Mouse (Mus musculus) cerebellum, postnatal 25 days (tissue): ENCODE measurements around the gene Lpgat1.

Experiments
- DNase-seq, 2 experiments: peaks; one replicate each; pipeline ENCODE4 v3.0.0; 2021; ENCODE audit warnings: mixed read lengths in 2 of 2

Gene Lpgat1

DNA sequence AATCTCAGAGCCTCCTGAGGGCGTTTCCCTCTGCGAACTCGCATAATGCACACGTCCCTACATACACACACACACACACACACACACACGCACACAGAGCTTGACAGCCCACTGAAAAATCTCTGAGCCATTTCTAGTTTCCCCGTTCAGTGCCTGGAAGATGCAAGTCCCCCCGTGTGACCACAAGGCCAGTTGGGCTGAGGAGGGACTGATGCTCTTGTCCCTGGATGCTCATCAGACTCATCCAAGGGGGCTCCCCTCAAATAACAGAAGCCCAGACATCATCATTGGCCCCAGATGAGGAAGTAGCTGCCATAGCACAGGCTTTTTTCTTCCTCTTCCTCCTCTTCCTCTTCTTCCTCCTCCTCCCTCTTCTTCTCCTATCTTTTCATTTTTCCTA, 90.3 kb downstream of the Lpgat1 start:
- no peak for DNase-seq

DNA sequence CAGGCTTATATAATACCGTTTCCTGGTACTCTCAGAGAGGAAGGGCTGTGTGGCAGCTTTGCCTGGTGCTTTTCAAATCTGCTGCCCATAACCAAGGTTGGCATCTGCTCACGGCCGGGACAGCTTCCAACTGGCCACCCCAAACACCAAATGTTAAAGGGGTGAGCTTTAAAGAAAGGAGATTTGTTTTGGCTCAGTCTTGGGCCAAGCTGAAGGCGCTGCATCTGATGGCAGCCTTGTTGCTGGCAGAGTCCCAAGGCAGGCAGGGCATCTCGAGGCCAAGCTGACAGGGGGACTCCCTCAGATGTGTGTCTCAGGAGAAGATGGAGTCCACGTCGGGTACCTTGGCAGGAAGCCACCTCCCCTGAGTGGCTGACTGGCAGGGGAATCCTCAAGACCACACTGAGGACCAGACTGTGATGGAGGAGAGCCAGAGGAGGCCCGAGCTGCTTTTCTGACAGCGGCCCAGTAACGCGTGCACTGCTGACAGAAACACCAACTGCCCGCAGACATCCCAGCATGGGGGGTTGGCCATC, 91.1 kb downstream of the Lpgat1 start:
- DNase-seq, result peak; percentile 93

- DNase-seq, result no peak
Measured at GRCm38 (mm10) chr1:191811774-191812173, 94.1 kb downstream of the Lpgat1 start.

DNA sequence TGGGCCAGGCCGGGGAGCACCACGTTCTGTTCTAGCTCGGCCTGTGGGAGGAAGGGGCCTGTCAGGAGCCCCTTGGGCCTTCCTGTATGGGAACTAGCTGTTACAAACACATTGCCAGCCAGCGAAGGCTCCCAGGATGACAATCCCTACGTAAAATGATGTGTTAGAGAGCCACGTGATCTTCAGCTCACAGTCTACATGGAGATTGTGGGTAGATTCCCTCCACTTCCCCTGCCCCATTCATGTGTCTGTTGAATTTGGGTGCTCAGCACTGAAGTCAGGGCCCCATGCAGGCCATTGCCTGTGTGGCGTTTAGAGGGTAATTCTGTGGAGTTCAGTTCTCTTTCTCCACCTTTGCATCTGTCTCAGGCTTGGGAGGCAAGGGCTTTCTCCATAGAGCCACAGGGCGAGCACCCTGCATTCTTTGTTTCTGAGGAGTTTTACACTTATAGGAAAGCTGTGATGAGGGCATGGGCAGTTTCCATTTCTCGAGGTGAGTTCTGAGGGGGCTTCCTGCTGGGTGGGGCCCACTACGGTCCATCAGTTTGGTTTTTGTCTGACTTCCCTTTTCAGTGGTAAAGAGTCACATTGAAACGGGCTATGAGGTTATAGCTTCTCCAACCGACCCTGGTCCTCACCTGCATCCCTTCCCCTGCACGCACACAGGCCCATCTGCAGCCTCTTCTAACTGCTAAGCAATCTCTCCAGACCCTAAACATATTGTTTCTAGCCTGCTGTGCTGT, 95.5 kb downstream of the Lpgat1 start:
- DNase-seq, result no peak

GRCm38 (mm10) chr1:191814240-191814639, 96.6 kb downstream of the Lpgat1 start:
- no peak for DNase-seq

DNA sequence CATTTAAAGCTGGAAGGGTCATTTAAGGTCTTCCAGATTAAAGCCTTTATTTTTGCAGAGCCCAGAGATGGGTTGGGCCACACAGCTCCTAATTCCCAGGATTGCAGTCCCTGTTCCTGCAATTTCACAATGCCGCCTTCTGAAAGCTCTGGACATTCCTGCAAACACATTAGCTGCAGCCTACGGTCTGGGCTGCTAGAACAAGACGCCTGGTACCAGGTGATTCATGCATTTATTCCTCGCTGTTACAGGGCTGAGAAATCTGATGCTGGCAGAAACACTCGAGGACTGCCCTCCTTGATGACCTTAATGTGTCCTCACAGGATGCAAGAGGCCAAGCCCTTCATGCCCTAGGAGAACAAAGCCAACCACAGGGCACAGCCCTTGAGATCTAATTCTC, 97.3 kb downstream of the Lpgat1 start:
- DNase-seq, result no peak

- peak; percentile 49 to 65 for DNase-seq
Measured at GRCm38 (mm10) chr1:191816596-191816995, 99.0 kb downstream of the Lpgat1 start.

GRCm38 (mm10) chr1:191817418-191818144, 99.9 kb downstream of the Lpgat1 start:
- peak; percentile 91 to 92 for DNase-seq

GRCm38 (mm10) chr1:191818145-191818631, 100.6 kb downstream of the Lpgat1 start:
- DNase-seq, result no peak

DNA sequence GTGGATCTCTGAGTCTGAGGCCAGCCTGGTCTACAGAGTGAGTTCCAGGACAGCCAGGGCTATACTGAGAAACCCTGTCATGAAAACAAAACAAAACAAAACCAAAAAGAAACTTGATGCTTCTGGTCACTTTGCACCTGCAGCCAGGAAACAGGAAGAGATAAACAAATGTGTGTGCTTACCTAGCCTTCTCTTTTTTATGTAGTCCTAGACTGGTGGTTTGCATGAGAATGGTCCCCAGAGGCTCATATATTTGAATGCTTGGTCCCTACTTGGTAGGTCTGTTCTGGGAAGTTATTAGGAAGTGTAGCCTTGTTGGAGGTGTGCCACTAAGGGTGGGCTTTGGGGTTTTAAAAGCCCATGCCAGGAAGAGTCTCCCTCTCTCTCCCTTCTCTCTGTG, 101.4 kb downstream of the Lpgat1 start:
- DNase-seq, result no peak

DNA sequence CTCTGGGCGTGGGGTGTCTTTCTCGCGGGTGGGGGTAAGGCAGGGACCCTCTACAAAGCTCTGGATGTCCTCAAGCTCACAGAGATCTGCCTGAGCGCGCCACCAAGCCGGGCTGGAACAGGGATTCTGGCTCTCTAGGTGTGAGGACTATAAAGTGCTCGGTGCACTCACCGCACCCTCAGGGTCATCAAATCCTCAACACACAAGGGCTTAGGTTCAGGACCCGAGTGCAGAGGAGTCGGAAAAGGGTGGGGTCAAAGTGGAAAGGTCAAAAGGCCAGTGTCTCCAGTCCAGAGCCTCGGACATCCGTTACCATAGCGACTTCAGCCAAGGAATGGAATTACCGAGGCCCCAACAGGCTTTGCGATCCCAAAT, 103.3 kb downstream of the Lpgat1 start:
- DNase-seq, result no peak

GRCm38 (mm10) chr1:191821326-191822091, 103.9 kb downstream of the Lpgat1 start, which contains the start of gene Nek2:
Gene Nek2 (plus strand): TSS chr1:191821444.
- DNase-seq, result peak; percentile 96

DNA sequence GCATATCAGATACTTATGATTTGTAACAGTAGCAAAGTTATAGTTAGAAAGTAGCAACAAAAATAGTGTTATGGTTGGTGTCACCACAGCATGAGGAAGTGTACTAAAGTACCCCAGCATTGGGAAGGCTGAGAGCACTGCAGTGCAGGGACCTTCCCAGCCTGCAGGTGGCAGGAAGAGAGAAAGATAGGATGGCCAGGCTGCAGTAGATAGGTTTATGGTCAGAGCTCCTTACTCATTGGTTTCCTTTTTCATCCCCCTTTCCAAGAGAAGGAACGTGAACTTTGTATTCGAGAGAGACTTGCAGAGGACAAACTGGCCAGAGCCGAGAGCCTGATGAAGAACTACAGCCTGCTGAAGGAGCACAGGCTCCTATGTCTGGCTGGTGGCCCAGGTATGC, 111.5 kb downstream of the Lpgat1 start:
- no peak for DNase-seq

GRCm38 (mm10) chr1:191833396-191833795, 115.8 kb downstream of the Lpgat1 start:
- no peak for DNase-seq
